Mouse (Mus musculus): ENCODE results near the gene Ksr2.

The Ksr2 gene

GRCm38 (mm10) chr5:117469572-117469971, 55.8 kb downstream of the Ksr2 start:
- in situ Hi-C loops (cut with MboI, MseI): loop anchor here in 1 of 2 experiments (25.0 kb wide), 1 partner anchor 682 kb away; no protein-coding TSS in a partner anchor

- in situ Hi-C loops (cut with MboI, MseI): loop anchor here in 1 of 2 experiments (10.0 kb wide), 1 partner anchor 1474 kb away; no protein-coding TSS in a partner anchor
Observed at GRCm38 (mm10) chr5:117481162-117481561, 67.4 kb downstream of the Ksr2 start.

GRCm38 (mm10) chr5:117481586-117481985, 67.8 kb downstream of the Ksr2 start:
- in situ Hi-C loops (cut with MboI, MseI): loop anchor here in 1 of 2 experiments (10.0 kb wide), 1 partner anchor 1473 kb away; no protein-coding TSS in a partner anchor

- in situ Hi-C loops (cut with MboI, MseI): loop anchor here in 1 of 2 experiments (10.0 kb wide), 1 partner anchor 1473 kb away; no protein-coding TSS in a partner anchor
Observed at GRCm38 (mm10) chr5:117482013-117482412, 68.2 kb downstream of the Ksr2 start.

GRCm38 (mm10) chr5:117485411-117485810, 71.6 kb downstream of the Ksr2 start:
- in situ Hi-C loops (cut with MboI, MseI): loop anchor here in 1 of 2 experiments (10.0 kb wide), 1 partner anchor 1469 kb away; no protein-coding TSS in a partner anchor

GRCm38 (mm10) chr5:117486092-117486491, 72.3 kb downstream of the Ksr2 start:
- in situ Hi-C loops (cut with MboI, MseI): loop anchor here in 1 of 2 experiments (10.0 kb wide), 1 partner anchor 1469 kb away; no protein-coding TSS in a partner anchor

GRCm38 (mm10) chr5:117488155-117488554, 74.4 kb downstream of the Ksr2 start:
- in situ Hi-C loops (cut with MboI, MseI): loop anchor here in 1 of 2 experiments (10.0 kb wide), 1 partner anchor 1467 kb away; no protein-coding TSS in a partner anchor

- in situ Hi-C loops (cut with MboI, MseI): loop anchor here in 1 of 2 experiments (10.0 kb wide), 1 partner anchor 1466 kb away; no protein-coding TSS in a partner anchor
Observed at GRCm38 (mm10) chr5:117488670-117489325, 75.0 kb downstream of the Ksr2 start.

GRCm38 (mm10) chr5:117492933-117493863, 79.4 kb downstream of the Ksr2 start:
- in situ Hi-C loops (cut with MboI, MseI): loop anchor here in 1 of 2 experiments (10.0 kb wide), 1 partner anchor 408 kb away; no protein-coding TSS in a partner anchor

- in situ Hi-C loops (cut with MboI, MseI): loop anchor here in 1 of 2 experiments (10.0 kb wide), 1 partner anchor 409 kb away; no protein-coding TSS in a partner anchor
Observed at GRCm38 (mm10) chr5:117493947-117494346, 80.1 kb downstream of the Ksr2 start.

- in situ Hi-C loops (cut with MboI, MseI): loop anchor here in 1 of 2 experiments (10.0 kb wide), 1 partner anchor 412 kb away; no protein-coding TSS in a partner anchor
Observed at GRCm38 (mm10) chr5:117497084-117497483, 83.3 kb downstream of the Ksr2 start.

GRCm38 (mm10) chr5:117502611-117503010, 88.8 kb downstream of the Ksr2 start:
- in situ Hi-C loops (cut with MboI, MseI): loop anchor here (10.0 to 25.0 kb wide), 3 partner anchors 452 to 1160 kb away; no protein-coding TSS in a partner anchor

GRCm38 (mm10) chr5:117504431-117504830, 90.6 kb downstream of the Ksr2 start:
- in situ Hi-C loops (cut with MboI, MseI): loop anchor here (10.0 to 25.0 kb wide), 3 partner anchors 450 to 1158 kb away; no protein-coding TSS in a partner anchor

- in situ Hi-C loops (cut with MboI, MseI): loop anchor here (5.0 to 25.0 kb wide), 5 partner anchors 332 to 1157 kb away; no protein-coding TSS in a partner anchor
Observed at GRCm38 (mm10) chr5:117505204-117505603, 91.4 kb downstream of the Ksr2 start.

- in situ Hi-C loops (cut with MboI, MseI): loop anchor here (5.0 to 25.0 kb wide), 5 partner anchors 332 to 1157 kb away; no protein-coding TSS in a partner anchor
Observed at GRCm38 (mm10) chr5:117505769-117506168, 92.0 kb downstream of the Ksr2 start.

GRCm38 (mm10) chr5:117506406-117506805, 92.6 kb downstream of the Ksr2 start:
- in situ Hi-C loops (cut with MboI, MseI): loop anchor here (5.0 to 25.0 kb wide), 5 partner anchors 331 to 1156 kb away; no protein-coding TSS in a partner anchor

- in situ Hi-C loops (cut with MboI, MseI): loop anchor here (5.0 to 25.0 kb wide), 5 partner anchors 328 to 1153 kb away; no protein-coding TSS in a partner anchor
Observed at GRCm38 (mm10) chr5:117509511-117510375, 95.9 kb downstream of the Ksr2 start.

- in situ Hi-C loops (cut with MboI, MseI): loop anchor here (10.0 to 25.0 kb wide), 3 partner anchors 444 to 1151 kb away; no protein-coding TSS in a partner anchor
Observed at GRCm38 (mm10) chr5:117510864-117511263, 97.1 kb downstream of the Ksr2 start.

- in situ Hi-C loops (cut with MboI, MseI): loop anchor here (10.0 to 25.0 kb wide), 3 partner anchors 439 to 1147 kb away; no protein-coding TSS in a partner anchor
Observed at GRCm38 (mm10) chr5:117515396-117515795, 101.6 kb downstream of the Ksr2 start.

- in situ Hi-C loops (cut with MboI, MseI): loop anchor here (10.0 to 25.0 kb wide), 3 partner anchors 439 to 1146 kb away; no protein-coding TSS in a partner anchor
Observed at GRCm38 (mm10) chr5:117515861-117516260, 102.1 kb downstream of the Ksr2 start.

Data from T-helper 17 cell (primary cell).